Mouse (Mus musculus): Measurements from ENCODE around the gene Edem3.

DNA sequence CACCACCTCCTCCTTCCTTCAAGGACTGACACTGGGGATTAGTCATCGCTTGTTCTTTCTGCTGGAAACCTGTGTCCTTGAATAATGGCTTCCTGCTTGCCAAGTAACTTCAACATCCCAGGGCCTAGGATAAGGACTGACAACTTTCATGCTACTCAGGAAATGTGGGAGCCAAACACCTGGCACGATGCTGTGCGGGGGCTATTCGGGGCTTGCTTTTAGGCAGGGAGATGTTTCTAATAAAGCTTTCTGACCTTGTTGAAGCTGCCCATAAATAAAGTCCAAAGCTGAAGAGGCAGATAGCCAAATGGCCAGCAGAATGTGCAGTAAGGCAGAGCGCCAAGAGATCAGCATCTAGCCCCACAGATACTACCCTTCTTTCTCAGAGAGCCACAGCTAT is 35.3 kb upstream of the Edem3 start:
- no peak for TF ChIP-seq CTCF (IDR thresholded peaks at IDR 0.05; ENCODE audit: low read depth, low read length)
- TF ChIP-seq EP300 (IDR thresholded peaks at IDR 0.05; ENCODE audit: insufficient read depth, low read depth, low read length): no peak
